ENCODE assay signal across 9 mouse cellular contexts in the genomic region with DNA sequence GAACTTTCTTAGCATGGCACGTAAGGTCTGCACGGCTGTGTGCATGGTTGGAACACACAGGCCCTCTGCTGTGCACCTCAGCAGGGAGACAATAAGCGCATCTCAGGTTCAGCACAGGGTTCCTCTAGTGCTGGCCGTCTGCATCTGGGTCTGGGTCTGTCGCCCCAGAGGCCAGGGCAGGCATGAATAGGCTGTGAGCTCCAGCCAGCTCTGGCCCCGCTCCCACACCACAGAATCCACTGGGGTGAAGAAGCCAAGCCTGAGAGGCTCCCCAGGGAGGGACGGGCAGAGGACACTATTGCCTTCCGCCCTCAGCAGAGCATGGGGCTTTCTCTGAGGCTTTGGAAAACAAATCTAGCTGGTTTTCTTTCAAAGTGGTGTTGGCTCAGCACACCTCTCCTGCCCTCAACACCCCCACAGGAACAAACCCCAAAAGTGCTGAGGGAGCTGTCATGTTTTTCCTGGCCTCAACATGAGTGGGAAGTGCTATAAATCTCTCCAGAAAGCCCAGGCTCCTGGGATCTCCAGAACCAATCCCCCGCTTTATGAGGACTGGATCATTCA.
DNase-seq lines count a peak whose midpoint lies in the region; TF ChIP-seq lines count a peak whose summit lies in the region.
"Had no signal": no experiment of that assay in that cellular context is flagged by ENCODE, and none has a peak within 500 bp of the region (broad histone marks: within the 10 kb centered on the region; RNA-seq: fewer than 3 reads in every experiment).

No protein-coding gene starts in this region.

- peak in 1 of 2 experiments; percentile 28 for DNase-seq in left cerebral cortex, adult 2 months (ENCODE audit: extremely low spot score in 1 of 2, low spot score in 2 of 2)
- DNase-seq in left cerebral cortex, postnatal 36 days (ENCODE audit: low spot score in 2 of 2) = no peak
- DNase-seq in cerebellum, adult 11-12 months = peak; percentile 14
- DNase-seq in gastrocnemius, postnatal 10 days = peak; percentile 53
- peak; percentile 16 for DNase-seq in kidney, adult 18-20 months
- DNase-seq in yolk sac, embryonic 10.5 days (ENCODE audit: low spot score) = peak; percentile 4
- no peak for DNase-seq in urinary bladder, postnatal 4 days (ENCODE audit: low spot score in 2 of 2)
- no peak for DNase-seq in T-cell, adult 2 months (ENCODE audit: low spot score)

- H3K4me3 ChIP-seq in left cerebral cortex, adult 2 months = no peak overlapping the region
- H3K4me3 ChIP-seq: myocyte had no signal

- intact Hi-C loops in left cerebral cortex, adult 2 months (cut with DNase I) = loop anchor here (2.0 kb wide), 1 partner anchor 25 kb away; no protein-coding TSS in a partner anchor
- intact Hi-C loops in left cerebral cortex, postnatal 36 days (cut with DNase I) = no loop called here

- TF ChIP-seq CTCF in left cerebral cortex, adult 2 months (IDR thresholded peaks at IDR 0.05) = no peak

- H3K27ac ChIP-seq in left cerebral cortex, adult 2 months = peak overlapping the region; percentile 48; the same call in 1 of the 2 replicates

Comparison
In these comparisons a context has a peak if more than half of its experiments do, and no peak if none do; other contexts are left out.
1. DNase-seq: peak in cerebellum, adult 11-12 months (single experiment), gastrocnemius, postnatal 10 days (single experiment), kidney, adult 18-20 months (single experiment) and yolk sac, embryonic 10.5 days (single experiment); none in left cerebral cortex, postnatal 36 days (0 of 2), urinary bladder, postnatal 4 days (0 of 2) and T-cell, adult 2 months (single experiment).